Mouse (Mus musculus) natural killer cell, adult 2 months (primary cell): Measurements from ENCODE around the gene Tjp2.
A peak's percentile ranks its signal among the peaks of the same experiment; 100 is the strongest.
"Not testable (repeated sequence)": the region's sequence is repeated elsewhere in the genome, so short reads cannot be mapped to it uniquely, and the experiment has no call there.

Source experiments
- DNase-seq, 2 experiments: peaks; one replicate each; pipeline ENCODE4 v3.0.0; 2022; ENCODE audit warnings: low spot score in 2 of 2

Tjp2 gene

GRCm38 (mm10) chr19:24224500-24225304 is at the start of gene Tjp2:
Gene Tjp2, minus strand, starts transcription at chr19:24225030.
- DNase-seq, result peak; percentile 72 to 80

DNA sequence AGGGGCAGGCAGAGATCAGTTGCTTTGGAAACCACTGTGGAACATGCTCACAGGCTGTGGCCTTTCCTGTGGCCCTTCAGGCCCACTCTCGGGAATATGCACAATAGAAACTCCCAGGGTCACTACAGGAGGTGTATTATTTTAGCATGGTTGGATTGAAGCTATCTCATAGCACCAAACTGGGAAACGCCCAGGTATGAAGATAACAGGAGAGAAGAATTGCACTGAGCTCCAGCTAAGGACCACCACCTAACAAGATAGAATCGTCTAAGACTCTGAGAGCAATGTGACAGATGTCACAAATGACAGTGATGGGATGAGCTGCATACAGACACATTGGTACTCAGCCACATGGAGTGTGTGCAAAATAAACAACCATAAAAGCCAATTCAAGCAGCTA is 49.5 kb upstream of the Tjp2 start:
- DNase-seq, result no peak

DNA sequence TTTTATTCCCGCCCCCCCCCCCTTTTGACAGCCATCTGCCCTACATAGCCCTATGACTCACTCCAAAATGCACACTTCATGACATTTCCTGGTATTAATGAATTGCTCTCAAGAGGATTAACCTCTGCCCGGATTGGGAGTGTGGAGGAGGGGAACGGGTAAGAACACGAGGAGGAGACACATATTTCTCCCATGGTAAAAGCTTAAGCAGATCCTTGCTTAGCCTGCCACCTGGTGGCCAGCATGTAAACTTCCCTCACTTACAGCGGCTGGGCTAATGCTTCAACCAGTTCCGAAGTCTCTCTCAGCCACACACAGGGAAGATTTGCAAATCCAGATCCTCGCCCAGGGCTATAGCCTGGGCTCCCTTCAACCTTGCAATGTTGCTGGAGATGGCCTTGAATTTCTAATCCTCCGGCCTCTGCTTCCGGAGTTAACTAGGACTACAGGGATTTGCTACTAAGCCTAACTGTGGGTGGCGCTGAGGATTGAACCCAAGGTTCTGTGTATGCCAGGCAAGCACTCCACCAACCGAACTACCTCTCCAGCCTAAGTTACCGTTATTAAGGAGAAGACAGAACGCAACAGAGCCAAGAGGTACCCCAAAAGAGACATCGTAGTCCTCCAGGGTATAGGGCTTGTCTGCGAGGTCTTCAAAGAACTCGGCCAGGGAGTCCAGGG is 47.1 kb upstream of the Tjp2 start:
- DNase-seq, result peak; percentile 42 to 53

DNA sequence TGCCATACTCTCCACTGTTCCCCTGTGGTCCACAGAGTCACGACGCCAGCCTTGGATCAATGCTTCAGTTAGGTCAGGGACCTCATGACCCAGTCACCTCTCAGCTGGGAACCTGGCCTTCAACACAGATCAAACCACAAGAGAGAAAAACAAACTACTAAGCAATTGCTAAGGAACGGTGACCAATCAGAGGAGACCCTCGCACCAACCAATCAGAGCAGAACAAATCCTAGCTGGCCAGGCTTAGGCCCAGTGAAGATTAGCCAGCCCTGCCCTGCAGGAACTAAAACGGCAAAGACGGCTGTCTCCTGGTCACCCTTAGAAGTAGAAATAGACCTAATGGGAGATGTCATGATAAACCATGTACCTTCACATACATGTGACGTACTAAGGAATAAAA is 46.5 kb upstream of the Tjp2 start:
- no peak for DNase-seq

- DNase-seq, result no peak
These were observed 43.7 kb upstream of the Tjp2 start for GRCm38 (mm10) chr19:24268531-24268930.

GRCm38 (mm10) chr19:24266046-24266830 is 41.4 kb upstream of the Tjp2 start:
- DNase-seq, result no peak

- DNase-seq, result peak; percentile 71 to 78
These were observed 40.2 kb upstream of the Tjp2 start for GRCm38 (mm10) chr19:24264991-24265390.

DNA sequence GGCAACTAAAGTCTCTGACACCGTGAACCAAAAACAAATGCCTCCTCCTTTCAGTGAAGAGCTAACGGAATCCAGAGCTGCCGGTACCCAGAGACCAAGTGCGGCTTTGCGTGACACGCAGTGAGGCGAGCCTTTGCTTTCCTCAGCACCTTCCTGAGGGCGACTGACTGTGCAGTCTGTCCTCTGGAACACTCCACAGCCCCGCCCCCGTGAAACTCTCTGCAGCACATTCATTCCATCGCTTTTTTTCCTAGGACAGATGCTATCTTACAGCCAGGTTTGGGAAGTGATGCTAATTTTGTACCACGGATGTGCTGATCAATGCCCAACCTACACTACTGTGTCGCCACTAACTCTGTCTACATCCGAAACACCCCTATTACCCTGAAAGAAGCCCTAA is 37.9 kb upstream of the Tjp2 start:
- DNase-seq, result no peak

DNA sequence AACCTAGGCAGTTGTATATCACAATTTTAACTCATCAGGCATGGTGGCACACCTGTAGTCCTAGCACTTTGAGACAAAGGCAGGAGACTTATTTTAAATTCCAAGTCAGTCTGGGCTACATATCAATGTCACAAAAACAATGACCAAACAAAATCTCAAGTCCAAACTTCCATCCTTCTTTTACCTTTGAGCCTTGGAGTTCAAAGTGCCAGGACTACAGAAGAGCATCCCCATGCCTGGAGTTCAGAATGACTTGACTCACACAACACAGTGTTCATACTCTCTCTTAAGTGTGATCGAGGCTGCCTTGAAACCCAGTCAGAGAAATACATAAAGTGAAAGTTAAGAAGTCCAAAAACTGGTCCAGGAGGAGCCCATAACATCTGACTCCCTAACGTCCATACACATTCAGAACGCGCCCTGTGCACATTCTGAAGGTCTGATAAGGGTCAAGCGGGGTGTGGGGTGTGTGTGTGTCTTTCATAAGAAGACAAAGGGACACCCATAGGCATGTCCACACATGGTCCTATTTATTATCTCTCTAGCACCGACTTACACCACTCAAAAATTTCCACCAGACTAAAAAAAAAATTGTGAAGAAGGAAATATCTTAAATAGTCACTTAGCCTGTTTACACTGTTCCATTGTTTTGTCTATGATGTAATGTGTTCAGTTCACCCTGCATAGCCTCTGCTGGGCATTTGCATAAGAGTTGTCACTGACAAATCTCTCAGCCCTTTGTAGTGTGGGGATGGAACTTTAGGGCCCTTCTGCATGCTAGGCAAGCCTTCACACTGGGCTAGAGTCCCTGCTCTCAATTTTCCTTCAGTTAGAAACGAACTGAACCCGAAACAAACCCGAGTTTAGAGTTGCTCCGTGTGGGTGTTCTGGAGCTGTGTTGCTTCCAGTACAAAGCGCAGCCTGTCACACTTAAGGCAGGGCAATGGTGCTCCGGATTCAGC is 34.8 kb upstream of the Tjp2 start:
- no peak for DNase-seq

- no peak for DNase-seq
These were observed 33.5 kb upstream of the Tjp2 start for GRCm38 (mm10) chr19:24258368-24258767.

- DNase-seq, result no peak
These were observed 33.1 kb upstream of the Tjp2 start for GRCm38 (mm10) chr19:24257962-24258361.

DNA sequence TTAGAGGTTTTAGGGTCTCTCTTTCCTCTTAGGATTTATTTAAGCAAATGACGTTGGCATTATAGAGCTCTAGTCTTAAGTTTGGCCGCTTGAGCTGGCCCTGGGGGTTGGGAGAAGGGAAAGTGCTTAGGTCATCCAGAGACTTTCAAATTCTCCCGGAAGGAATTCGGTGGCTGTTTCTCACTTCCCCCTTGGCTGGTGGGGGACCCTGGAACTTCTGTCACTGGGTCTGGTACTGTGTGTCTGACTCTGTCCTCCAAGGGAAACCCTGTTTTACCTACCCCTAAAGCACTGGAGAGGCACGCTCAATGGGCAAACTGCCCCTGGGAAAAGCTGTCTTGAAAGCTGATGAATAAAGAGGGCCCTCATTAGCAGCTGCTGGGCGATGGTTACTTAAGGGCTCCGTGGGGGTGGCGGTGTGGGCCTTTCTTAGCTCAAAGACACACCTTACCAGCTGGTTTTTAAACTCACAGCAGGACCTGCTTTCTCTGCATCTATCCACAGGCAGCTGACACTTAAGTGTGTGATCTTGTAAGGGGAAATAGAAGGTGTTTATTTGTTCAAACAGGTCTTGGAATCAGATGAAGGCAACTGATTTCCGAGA is 28.9 kb upstream of the Tjp2 start:
- DNase-seq, result no peak

DNA sequence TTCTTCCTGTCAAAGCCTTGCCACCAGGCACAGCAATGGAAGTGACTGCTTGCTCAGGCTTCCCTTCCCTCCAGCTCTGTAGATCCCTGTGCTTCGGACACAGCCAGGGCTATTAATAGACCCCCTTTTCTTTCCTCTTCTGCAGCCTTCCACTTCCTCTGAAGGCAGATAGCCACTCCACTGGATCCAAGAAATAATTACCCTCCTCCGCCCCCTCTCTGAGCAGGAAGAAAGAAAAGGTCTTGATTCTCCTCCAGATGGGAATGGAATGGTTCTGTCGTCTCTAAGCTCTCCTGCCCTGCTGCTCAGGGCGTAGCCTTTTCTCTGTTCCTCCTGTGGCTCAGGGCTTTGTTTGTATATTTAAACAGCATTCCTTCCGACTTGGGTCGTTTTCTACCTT is 27.0 kb upstream of the Tjp2 start:
- no peak for DNase-seq

- DNase-seq, result no peak
These were observed 18.5 kb upstream of the Tjp2 start for GRCm38 (mm10) chr19:24243340-24243739.

DNA sequence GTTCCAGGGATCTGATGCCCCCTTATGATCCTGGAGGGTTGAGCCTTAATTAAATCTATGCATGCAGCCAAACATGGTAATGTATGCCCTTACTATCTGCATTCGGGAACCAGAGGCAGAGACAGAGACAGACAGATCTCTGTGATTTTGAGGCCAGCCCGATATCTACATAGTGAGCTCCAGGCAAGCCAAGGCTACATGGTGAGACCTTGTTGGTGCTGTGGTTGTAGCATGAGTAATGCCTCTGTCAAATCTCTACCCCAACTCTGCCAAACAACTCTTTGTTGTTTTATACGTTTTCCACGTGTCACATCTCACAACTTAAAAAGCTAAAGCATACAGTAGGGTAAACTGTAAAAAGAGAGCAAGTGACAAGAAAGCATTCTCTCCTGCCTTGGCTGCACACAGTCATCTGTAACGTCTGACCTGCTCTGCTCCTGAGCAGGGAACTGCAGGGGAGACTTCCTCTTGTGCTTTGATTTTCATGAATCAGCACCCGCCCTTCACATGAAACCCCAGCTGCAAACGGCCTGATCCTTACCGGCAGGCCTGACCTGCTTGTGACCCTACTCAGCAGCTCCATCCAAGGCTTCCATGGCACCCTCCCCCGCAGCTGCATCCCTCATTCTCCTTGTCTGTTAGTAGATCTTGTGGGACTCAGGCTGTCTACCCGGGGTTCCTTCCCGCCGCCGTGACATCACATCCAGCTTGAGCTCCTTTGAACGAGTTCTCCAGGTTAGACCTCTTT is 17.1 kb upstream of the Tjp2 start:
- DNase-seq, result no peak

GRCm38 (mm10) chr19:24241271-24241670 is 16.4 kb upstream of the Tjp2 start:
- DNase-seq, result no peak

- no peak for DNase-seq
These were observed 13.2 kb upstream of the Tjp2 start for GRCm38 (mm10) chr19:24238011-24238410.

- DNase-seq, result not testable (repeated sequence)
These were observed 7.5 kb upstream of the Tjp2 start for GRCm38 (mm10) chr19:24232356-24232755.

DNA sequence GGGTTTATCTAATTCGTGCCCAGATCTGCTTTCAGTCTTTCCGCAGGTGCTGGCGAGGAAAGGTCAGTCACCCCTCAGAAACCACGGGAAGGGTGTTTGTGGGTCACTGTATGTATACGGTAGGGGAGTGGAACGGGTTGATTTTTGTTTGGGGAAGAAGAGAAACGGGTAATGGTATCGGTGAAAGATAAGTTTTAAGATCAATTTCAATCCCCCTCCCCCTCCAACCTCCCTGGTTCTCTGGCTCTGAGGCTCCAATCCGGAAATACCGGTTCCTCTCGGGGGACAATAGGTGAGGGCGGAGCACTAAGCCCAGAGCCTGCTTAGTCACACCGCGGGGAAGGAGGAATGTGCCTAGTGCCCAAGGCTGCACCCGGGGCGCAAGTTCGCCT is 471 bp upstream of the Tjp2 start:
- peak in 1 of 2 experiments; percentile 28 for DNase-seq

DNA sequence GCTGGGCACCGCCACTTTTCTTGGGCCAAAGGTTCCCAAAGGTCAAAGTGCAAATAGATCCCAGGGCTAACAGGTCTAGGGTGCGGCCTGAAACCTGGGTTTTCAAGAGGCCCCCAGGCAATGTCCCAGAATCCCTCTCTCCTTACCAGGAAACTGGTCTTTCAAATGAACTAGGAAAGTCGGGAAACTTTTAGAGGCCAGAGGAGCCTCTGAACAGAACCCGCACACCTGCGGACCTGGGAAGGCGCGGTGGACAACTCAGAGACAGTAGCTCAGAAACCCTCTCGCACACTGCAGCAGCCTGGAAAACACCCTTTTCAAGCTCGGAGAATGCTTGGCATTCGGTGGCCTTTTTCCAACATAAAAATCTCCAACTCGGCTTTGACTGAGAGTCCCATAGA is 979 bp downstream of the Tjp2 start:
- no peak for DNase-seq
